Mouse (Mus musculus): ENCODE data around the gene 1110032A03Rik. TPM values are rescaled to one million over a fixed set of nuclear protein-coding genes. Genes with fewer than 3 reads are reported as not detected.

1110032A03Rik gene
- total and polyA plus RNA-seq, 2 experiments from 2014 or later: 33.0 to 59.6 TPM

DNA sequence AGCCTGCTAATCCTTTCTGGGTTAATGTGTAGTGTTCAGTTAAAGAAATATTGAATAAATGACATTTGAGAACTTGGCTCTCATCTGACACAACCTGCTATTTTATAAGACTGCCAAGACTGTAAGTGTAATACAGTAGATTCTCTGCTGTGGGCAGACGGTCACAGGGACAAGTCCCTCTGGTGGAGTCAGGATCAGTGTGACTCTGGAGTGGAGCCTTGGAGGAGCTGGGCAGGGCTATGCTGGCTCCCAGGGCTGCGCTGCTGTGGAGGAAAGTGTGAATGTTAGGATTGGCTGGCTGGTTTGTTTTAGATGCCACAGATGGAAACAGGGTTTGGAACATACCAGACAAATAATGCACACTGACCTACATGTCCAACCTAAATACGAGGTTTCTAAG, 19.9 kb upstream of the 1110032A03Rik start:
- Histone ChIP-seq H3K4me2 (ENCODE audit: low read depth, low read length, poor library complexity, severe bottlenecking) (no peak overlapping the region), H3K27ac (ENCODE audit: low read depth, low read length) (no peak overlapping the region), H3K4me1 (ENCODE audit: insufficient read depth, low read length) (no peaks in the 10 kb centered on the region), H3K4me3 (ENCODE audit: low read depth, low read length) (no peak overlapping the region), H3K27me3 (ENCODE audit: insufficient read depth, low read length) (no peaks in the 10 kb centered on the region), H3K9me3 (ENCODE audit: low read length) (no peaks in the 10 kb centered on the region), H3K36me3 (ENCODE audit: insufficient read depth, low read length) (peaks cover 45% of the 10 kb centered on the region), H3K9ac (replicated peaks; ENCODE audit: low read length, poor library complexity, severe bottlenecking) (no peak overlapping the region)
- DNase-seq (ENCODE audit: low spot score) (no peak), ATAC-seq (ENCODE audit: low FRiP score) (no peak)
- no peak for TF ChIP-seq CTCF (IDR thresholded peaks at IDR 0.05)
- WGBS: 92% methylated on average over 3 of the region's 3 CpGs

DNA sequence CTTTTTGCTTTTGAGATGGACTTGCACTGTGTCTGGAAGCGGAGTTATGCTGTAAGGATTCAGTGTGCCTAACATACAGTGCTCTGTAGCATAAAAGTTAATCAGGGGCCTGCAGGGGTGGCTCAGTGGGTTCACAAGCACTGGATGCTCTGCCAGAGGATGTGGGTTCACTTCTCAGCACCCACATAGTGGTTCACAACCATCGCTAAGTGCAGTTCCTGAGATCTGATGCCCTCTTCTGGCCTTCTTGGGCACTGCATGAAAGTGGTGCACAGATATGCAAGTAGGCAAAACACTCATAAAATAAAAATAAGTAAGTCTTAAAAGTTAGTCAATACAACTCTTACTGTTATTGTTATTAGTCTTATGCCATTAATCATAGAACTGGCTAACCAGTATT, 6.8 kb upstream of the 1110032A03Rik start:
- no peak for DNase-seq (ENCODE audit: low spot score)
- H3K4me3 ChIP-seq (ENCODE audit: low read depth, low read length): no peak overlapping the region
- H3K36me3 ChIP-seq (ENCODE audit: insufficient read depth, low read length): peaks cover 53% of the 10 kb centered on the region

DNA sequence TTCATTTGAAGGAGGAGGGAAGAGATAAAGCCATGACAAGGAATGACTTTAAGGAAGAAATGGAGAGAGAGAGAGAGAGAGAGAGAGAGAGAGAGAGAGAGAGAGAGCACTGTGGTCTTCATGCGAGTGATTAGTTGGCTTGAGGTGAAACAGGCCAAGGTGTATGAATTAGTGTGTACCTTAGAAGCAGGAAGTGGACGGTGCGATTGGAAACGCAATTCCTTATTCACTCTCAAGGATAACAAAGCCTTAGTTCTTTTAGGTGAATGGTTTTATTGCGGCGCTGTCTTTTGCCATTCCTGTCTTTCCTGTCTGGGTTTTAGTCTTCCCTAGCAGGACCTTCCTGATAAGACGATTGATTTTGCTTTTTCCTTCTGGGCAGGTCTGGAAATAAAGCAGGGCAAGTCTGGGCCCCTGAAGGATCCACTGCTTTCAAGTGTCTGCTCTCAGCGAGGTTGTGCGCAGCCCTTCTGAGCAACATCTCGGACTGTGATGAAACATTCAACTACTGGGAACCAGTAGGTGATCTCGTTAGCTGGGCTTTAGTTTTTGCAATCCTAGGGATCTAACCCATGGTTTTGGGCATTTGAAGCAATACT, 941 bp upstream of the 1110032A03Rik start:
- no peak for TF ChIP-seq CTCF (IDR thresholded peaks at IDR 0.05)
- Histone ChIP-seq H3K4me1 (ENCODE audit: insufficient read depth, low read length) (peaks cover 7% of the 10 kb centered on the region; the same call in 1 of the 2 replicates), H3K4me2 (ENCODE audit: low read depth, low read length, poor library complexity, severe bottlenecking) (peak overlapping the region; percentile 66), H3K4me3 (ENCODE audit: low read depth, low read length) (peak overlapping the region; percentile 89), H3K9ac (replicated peaks; ENCODE audit: low read length, poor library complexity, severe bottlenecking) (peak overlapping the region; percentile 97), H3K9me3 (ENCODE audit: low read length) (no peaks in the 10 kb centered on the region), H3K36me3 (ENCODE audit: insufficient read depth, low read length) (peaks cover 19% of the 10 kb centered on the region), H3K27ac (ENCODE audit: low read depth, low read length) (peak overlapping the region; percentile 93; the same call in 1 of the 2 replicates), H3K27me3 (ENCODE audit: insufficient read depth, low read length) (no peaks in the 10 kb centered on the region)
- WGBS: 65% methylated on average over 11 of the region's 11 CpGs
- DNase-seq (ENCODE audit: low spot score) (no peak), ATAC-seq (ENCODE audit: low FRiP score) (no peak)

More for the DNA sequence above, 6.8 kb upstream of the 1110032A03Rik start:
- Histone ChIP-seq H3K4me2 (ENCODE audit: low read depth, low read length, poor library complexity, severe bottlenecking) (no peak overlapping the region), H3K9me3 (ENCODE audit: low read length) (no peaks in the 10 kb centered on the region), H3K4me1 (ENCODE audit: insufficient read depth, low read length) (no peaks in the 10 kb centered on the region), H3K27me3 (ENCODE audit: insufficient read depth, low read length) (no peaks in the 10 kb centered on the region), H3K27ac (ENCODE audit: low read depth, low read length) (no peak overlapping the region), H3K9ac (replicated peaks; ENCODE audit: low read length, poor library complexity, severe bottlenecking) (no peak overlapping the region)
- 69% methylated on average over 2 of the region's 2 CpGs for WGBS
- TF ChIP-seq CTCF (IDR thresholded peaks at IDR 0.05): peak; percentile 61
- no peak for ATAC-seq (ENCODE audit: low FRiP score)

DNA sequence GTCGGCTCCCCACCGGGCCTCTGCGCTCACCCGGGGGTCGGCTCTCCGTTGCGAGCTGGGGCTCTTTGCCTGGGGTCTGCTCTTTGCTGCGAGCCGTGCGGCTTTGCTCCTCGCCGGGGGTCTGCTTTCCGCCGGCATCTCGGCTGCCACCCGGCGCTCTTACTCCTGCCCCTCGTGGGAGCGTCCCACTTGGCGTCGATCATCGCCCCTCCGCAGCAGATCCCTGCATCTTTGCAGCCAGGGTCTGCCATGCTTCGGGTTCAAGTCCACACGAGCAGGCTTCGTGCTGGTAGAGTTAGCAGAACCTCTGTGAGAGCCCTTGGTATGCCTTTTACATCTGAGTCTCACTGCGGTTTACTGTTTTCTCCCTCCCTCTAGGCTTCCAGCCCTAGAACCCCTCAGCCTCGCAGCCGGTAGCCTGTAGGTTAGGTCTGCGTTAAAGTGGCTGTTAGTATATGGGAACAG, 374 bp upstream of the 1110032A03Rik start:
- TF ChIP-seq CTCF (IDR thresholded peaks at IDR 0.05): no peak
- H3K36me3 ChIP-seq (ENCODE audit: insufficient read depth, low read length): peaks cover 14% of the 10 kb centered on the region
- peak overlapping the region; percentile 89 for H3K4me3 ChIP-seq (ENCODE audit: low read depth, low read length)
- ATAC-seq (ENCODE audit: low FRiP score) (peak; percentile 67; the same call in 1 of the 2 replicates), DNase-seq (ENCODE audit: low spot score) (no peak)
- H3K9ac ChIP-seq (replicated peaks; ENCODE audit: low read length, poor library complexity, severe bottlenecking): peak overlapping the region; percentile 97
- peaks cover 7% of the 10 kb centered on the region; the same call in 1 of the 2 replicates for H3K4me1 ChIP-seq (ENCODE audit: insufficient read depth, low read length)
- WGBS: under 1% methylated on average over 24 of the region's 30 CpGs
- no peaks in the 10 kb centered on the region for H3K27me3 ChIP-seq (ENCODE audit: insufficient read depth, low read length)
- peak overlapping the region; percentile 93 for H3K27ac ChIP-seq (ENCODE audit: low read depth, low read length)
- no peaks in the 10 kb centered on the region for H3K9me3 ChIP-seq (ENCODE audit: low read length)
- H3K4me2 ChIP-seq (ENCODE audit: low read depth, low read length, poor library complexity, severe bottlenecking): peak overlapping the region; percentile 66

DNA sequence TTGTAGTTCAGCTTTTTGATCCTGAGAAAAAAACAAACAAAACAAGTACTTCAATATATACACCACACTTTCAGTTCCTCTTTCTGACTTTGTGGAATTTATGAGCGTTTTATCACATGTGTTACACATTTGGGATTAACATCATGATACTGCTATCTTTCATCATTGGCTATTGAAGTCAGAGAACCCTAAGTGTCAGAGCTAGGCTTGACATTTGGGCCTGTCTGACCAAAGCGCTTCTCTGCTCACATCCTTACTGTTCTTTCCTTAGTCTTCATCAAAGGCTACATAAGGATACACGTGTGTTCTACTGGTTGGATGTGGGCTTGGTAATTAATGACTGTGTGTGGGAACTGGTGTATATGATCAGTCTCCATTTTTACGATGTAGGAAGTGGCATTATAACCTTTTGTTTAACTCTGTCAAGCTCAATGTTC, 1.3 kb downstream of the 1110032A03Rik start:
- H3K27ac ChIP-seq (ENCODE audit: low read depth, low read length): peak overlapping the region; percentile 93; the same call in 1 of the 2 replicates
- H3K4me3 ChIP-seq (ENCODE audit: low read depth, low read length): no peak overlapping the region
- H3K27me3 ChIP-seq (ENCODE audit: insufficient read depth, low read length): no peaks in the 10 kb centered on the region
- no peak for TF ChIP-seq CTCF (IDR thresholded peaks at IDR 0.05)
- H3K36me3 ChIP-seq (ENCODE audit: insufficient read depth, low read length): peaks cover 3% of the 10 kb centered on the region
- WGBS: 79% methylated on average over 4 of the region's 4 CpGs
- H3K9me3 ChIP-seq (ENCODE audit: low read length): no peaks in the 10 kb centered on the region
- peak overlapping the region; percentile 66 for H3K4me2 ChIP-seq (ENCODE audit: low read depth, low read length, poor library complexity, severe bottlenecking)
- no peak for ATAC-seq (ENCODE audit: low FRiP score)
- DNase-seq (ENCODE audit: low spot score): no peak
- no peak overlapping the region for H3K9ac ChIP-seq (replicated peaks; ENCODE audit: low read length, poor library complexity, severe bottlenecking)
- H3K4me1 ChIP-seq (ENCODE audit: insufficient read depth, low read length): peaks cover 7% of the 10 kb centered on the region; the same call in 1 of the 2 replicates

DNA sequence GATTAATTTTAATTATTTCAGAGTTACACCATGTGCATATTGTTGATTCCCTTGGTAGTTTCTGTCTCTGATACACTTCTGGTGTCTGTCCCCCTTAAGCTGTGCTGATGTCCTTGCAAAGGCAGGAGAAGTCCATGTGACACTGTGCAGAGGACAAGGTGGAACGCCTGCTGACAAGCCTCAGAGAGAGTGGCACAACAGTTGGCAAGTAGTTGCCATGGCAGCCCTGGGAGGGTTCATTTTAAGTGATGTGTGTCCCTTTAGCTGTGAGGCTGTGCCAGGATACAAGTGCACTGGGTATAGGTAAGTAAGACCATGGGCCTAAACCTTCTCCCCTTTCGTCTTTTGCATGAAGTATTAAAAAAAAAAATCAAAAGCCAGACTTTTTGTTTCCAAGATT, 5.3 kb downstream of the 1110032A03Rik start:
- 79% methylated on average over 2 of the region's 2 CpGs for WGBS
- Histone ChIP-seq H3K9ac (replicated peaks; ENCODE audit: low read length, poor library complexity, severe bottlenecking) (no peak overlapping the region), H3K4me2 (ENCODE audit: low read depth, low read length, poor library complexity, severe bottlenecking) (no peak overlapping the region), H3K27me3 (ENCODE audit: insufficient read depth, low read length) (no peaks in the 10 kb centered on the region), H3K4me3 (ENCODE audit: low read depth, low read length) (no peak overlapping the region), H3K36me3 (ENCODE audit: insufficient read depth, low read length) (no peaks in the 10 kb centered on the region; the same call in 1 of the 2 replicates), H3K27ac (ENCODE audit: low read depth, low read length) (no peak overlapping the region), H3K4me1 (ENCODE audit: insufficient read depth, low read length) (peaks cover 2% of the 10 kb centered on the region; the same call in 1 of the 2 replicates), H3K9me3 (ENCODE audit: low read length) (no peaks in the 10 kb centered on the region)
- DNase-seq (ENCODE audit: low spot score) (no peak), ATAC-seq (ENCODE audit: low FRiP score) (no peak)
- no peak for TF ChIP-seq CTCF (IDR thresholded peaks at IDR 0.05)
